Mouse (Mus musculus) midbrain, embryonic 10.5 days (tissue): ENCODE results near the gene Ndufb4. TPM values are rescaled to one million over a fixed set of nuclear protein-coding genes. Genes with fewer than 3 reads are reported as not detected.
A peak's percentile ranks its signal among the peaks of the same experiment; 100 is the strongest.
"Not testable (repeated sequence)": the region's sequence is repeated elsewhere in the genome, so short reads cannot be mapped to it uniquely, and the experiment has no call there.

ENCODE experiments used
- DNase-seq: peaks from one replicate; pipeline ENCODE4 v3.0.0-alpha.2; 2017; ENCODE audit warnings: low spot score
- H3K27ac ChIP-seq: fragments of 300-500 bp; sonication (generic); replicated peaks from 2 replicates; pipeline ENCODE4 v1.5.1; 2016; ENCODE audit warnings: mild to moderate bottlenecking
- H3K27me3 ChIP-seq: fragments of 300-500 bp; sonication (generic); 2 replicates; pipeline ENCODE4 v1.6.1; 2016; ENCODE audit warnings: low read depth, mild to moderate bottlenecking; ENCODE audit not compliant: poor library complexity, severe bottlenecking
- H3K36me3 ChIP-seq: fragments of 300-500 bp; sonication (generic); 2 replicates; pipeline ENCODE4 v1.6.1; 2016; ENCODE audit warnings: mild to moderate bottlenecking, moderate library complexity
- H3K4me1 ChIP-seq: fragments of 300-500 bp; sonication (generic); 2 replicates; pipeline ENCODE4 v1.6.1; 2016
- H3K4me3 ChIP-seq: fragments of 300-500 bp; sonication (generic); 2 replicates; pipeline ENCODE4 v1.5.1; 2016; ENCODE audit warnings: mild to moderate bottlenecking, moderate library complexity
- H3K9me3 ChIP-seq: fragments of 300-500 bp; sonication (generic); replicated peaks from 2 replicates; pipeline ENCODE4 v1.6.1; 2016; ENCODE audit warnings: mild to moderate bottlenecking
- WGBS: fragments of 180-500 bp; shearing (Covaris S2); methylation state at CpG from one replicate; pipeline ENCODE4 v1.1.7; 2016; 5-methylcytosine and 5-hydroxymethylcytosine counted together
- polyA plus RNA-seq: library from polyadenylated mRNA; unstranded; fragments of >200 nt; fragmentation: Nextera tagmentation; extraction: Ambion mirVana; gene quantifications from 2 replicates; pipeline ENCODE4 v1.2.1, GENCODE M21; 2016

Ndufb4 gene
- polyA plus RNA-seq, result 46.2 and 50.9 TPM in 2 replicates

DNA sequence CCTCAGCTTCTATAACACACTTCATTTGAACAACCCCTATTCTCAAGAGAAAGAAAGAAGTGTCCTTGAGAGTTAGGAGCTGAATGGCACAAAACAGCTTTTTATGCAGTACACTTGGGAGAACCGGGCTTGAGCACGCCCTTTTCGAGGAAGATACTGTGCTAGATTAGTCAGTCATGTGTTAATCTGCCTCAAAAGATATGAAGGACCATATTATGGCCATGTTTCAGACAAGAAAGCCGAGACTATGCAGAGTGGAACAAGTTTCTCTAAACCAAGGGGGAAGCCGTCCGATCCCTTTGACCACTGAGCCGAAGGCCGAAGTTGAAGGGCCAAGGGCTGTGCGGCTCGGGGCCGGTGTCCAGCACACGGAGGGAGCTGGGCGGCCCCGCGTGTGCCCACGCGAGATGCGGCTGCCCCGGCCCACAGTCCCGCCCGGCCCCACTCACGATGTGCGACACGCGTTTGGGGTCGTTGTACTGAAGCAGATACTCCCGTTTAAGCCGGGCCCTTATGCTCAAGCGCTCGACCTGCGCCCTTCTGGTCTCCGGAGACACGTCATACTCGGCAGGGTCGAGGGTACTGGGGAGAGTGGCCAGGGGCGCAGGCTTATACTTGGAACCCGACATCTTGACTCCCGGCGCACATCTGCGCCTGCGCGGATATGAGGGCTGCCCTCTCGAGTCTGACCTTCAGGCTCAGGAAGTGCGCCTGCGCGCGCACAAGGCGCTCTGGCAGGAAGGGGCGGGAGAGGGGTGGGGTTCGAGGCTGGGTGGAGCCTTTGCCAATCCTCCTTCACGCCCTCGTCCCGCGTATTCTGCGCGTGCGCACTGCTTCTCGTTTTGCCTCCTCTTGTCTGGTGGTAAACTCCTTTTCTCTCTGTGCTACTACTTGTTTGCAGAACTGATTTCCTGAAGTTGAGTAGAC, at the start of gene Ndufb4:
TSS of gene Ndufb4 (minus strand) at position 723 of the 927 bp plus-strand sequence.
- Histone ChIP-seq H3K27ac (peak within 1 kb of the TSS; percentile 94), H3K36me3 (peaks cover 13% of the 10 kb centered on the region), H3K27me3 (no peaks in the 10 kb centered on the region), H3K4me1 (peaks cover 38% of the 10 kb centered on the region), H3K4me3 (peak within 1 kb of the TSS; percentile 78), H3K9me3 (no peaks in the 10 kb centered on the region)
- DNase-seq, result peak; percentile 100
- WGBS, result under 1% methylated on average over 58 of the region's 58 CpGs

DNA sequence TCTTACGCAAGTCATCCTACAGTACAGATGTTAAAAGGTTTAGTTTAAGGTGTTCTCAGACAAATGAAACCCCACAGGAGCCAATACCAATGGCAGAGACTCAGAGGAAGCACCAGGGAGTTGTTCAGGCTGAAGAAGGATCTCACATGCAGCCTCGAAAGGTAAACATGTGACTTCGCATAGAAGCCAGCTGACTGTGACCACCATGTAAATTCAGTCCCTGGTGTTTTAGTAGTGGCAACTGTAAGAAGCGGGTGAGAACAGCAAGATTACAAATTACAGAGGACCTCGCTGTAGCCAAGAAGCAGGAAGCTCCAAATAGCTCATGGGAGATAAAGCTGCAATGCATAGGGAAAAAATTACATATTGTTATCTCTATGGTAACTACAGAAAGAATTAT, 49.6 kb upstream of the Ndufb4 start:
- H3K4me1 ChIP-seq, result peaks cover 9% of the 10 kb centered on the region
- H3K36me3 ChIP-seq, result no peaks in the 10 kb centered on the region
- H3K4me3 ChIP-seq, result no peak overlapping the region
- no peak for DNase-seq
- WGBS, result 93% methylated on average over 5 of the region's 5 CpGs
- H3K27me3 ChIP-seq, result no peaks in the 10 kb centered on the region
- H3K9me3 ChIP-seq, result peaks cover under 1% of the 10 kb centered on the region; the same call in 1 of the 2 replicates
- no peak overlapping the region for H3K27ac ChIP-seq

DNA sequence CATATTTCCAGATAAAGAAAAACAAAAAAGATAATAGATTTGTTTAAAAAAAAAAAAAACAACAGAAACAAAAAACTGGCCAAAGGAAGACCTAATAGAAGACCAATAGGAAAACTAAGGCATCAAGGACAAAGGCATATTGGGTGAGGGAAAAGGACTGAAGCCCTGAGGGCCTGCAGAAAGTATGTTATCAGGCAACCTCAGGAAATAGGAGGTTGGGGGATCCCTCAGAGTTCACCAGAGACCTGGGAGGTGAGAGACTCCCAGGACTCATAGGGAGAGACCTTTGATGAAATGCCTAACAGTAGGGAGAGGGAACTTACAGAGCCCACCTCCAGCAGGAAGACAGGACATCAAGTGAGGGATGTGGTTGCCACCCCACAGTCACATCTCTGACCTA, 45.8 kb upstream of the Ndufb4 start:
- not testable (repeated sequence) for H3K4me1 ChIP-seq, H3K36me3 ChIP-seq, H3K4me3 ChIP-seq, H3K9me3 ChIP-seq, H3K27me3 ChIP-seq, H3K27ac ChIP-seq, DNase-seq

DNA sequence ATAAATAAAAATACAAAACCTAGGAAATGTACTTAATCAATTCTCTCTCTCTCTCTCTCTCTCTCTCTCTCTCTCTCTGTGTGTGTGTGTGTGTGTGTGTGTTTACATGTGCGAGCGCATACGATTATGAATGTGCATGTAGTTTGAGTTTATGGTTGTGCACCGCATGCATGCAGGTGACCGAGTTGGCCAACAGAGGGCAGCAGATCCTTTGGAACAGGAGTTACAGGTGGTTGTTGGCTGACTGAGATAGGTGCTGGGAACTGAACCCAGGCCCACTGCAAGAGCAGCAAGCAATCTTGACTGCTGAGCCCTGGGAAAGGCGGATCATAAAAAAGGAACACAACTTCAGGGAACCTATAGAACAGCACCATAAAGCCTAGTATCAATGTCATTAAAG, 44.5 kb upstream of the Ndufb4 start:
- WGBS, result 96% methylated on average over 6 of the region's 6 CpGs
- no peak for DNase-seq
- H3K27me3 ChIP-seq, result no peaks in the 10 kb centered on the region
- no peaks in the 10 kb centered on the region for H3K36me3 ChIP-seq
- H3K27ac ChIP-seq, result no peak overlapping the region
- H3K4me1 ChIP-seq, result no peaks in the 10 kb centered on the region
- H3K4me3 ChIP-seq, result no peak overlapping the region
- H3K9me3 ChIP-seq, result peaks cover 3% of the 10 kb centered on the region; the same call in 1 of the 2 replicates

DNA sequence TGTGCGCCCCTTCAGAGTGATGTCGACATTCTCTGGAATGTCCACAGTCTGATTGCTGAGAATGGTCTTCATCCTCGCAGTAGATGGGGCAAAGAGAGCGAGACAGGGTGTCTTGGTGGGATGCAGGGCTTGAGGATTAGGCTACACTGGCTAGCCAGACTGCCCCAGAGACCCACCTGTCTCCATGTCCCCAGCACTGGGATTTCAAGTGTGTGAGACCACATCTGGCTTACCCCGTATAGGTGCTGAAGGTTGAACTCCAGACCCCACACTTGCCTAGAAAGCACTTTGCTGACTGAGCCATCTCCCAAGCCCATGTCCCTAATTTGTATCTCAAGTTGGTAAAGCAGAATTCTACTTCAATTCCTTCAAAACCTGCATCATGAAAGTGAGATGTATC, 43.0 kb upstream of the Ndufb4 start:
- no peaks in the 10 kb centered on the region for H3K27me3 ChIP-seq
- no peak for DNase-seq
- no peaks in the 10 kb centered on the region for H3K36me3 ChIP-seq
- H3K4me3 ChIP-seq, result no peak overlapping the region
- H3K27ac ChIP-seq, result no peak overlapping the region
- peaks cover 3% of the 10 kb centered on the region; the same call in 1 of the 2 replicates for H3K9me3 ChIP-seq
- H3K4me1 ChIP-seq, result no peaks in the 10 kb centered on the region
- WGBS, result 92% methylated on average over 5 of the region's 5 CpGs

DNA sequence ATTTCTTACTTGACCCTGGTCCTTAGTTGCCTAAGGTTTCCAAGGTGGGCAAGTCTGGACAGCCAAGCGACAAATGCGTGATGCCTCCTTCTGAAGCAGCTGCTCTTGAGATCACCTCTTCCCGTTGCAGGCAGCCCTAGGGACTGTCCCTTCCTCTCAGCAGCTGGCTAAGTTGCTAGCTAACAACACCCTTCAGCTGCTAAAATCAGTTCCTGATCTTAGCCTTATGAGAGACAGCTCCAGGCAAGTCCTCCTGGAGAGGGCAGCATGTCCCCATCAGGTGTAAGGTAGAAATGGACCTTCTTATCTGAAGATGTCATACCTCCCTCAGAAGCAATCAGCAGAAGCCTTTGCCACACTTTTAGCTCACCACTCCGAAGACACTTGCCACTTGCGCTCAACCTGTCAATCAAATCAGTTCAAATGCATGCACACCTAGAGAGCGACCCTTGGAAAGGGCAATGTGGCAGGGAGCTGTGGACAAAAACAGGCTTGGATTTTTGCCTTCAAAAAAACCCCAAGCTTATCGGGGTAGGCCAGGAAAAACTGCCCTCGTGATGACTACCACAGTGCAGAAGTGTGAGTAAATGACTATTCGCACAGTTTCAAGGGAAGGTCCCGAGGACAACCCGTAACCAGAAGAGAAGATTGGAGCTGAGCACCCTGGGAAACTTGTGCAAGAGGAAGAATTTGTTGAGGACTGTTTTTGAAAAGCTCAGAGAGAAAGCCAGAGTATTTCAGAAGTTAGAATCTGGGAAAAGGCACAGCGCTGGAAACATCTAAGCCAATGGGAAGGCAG, 36.9 kb upstream of the Ndufb4 start:
- H3K27me3 ChIP-seq, result no peaks in the 10 kb centered on the region
- WGBS, result 87% methylated on average over 12 of the region's 12 CpGs
- no peak for DNase-seq

DNA sequence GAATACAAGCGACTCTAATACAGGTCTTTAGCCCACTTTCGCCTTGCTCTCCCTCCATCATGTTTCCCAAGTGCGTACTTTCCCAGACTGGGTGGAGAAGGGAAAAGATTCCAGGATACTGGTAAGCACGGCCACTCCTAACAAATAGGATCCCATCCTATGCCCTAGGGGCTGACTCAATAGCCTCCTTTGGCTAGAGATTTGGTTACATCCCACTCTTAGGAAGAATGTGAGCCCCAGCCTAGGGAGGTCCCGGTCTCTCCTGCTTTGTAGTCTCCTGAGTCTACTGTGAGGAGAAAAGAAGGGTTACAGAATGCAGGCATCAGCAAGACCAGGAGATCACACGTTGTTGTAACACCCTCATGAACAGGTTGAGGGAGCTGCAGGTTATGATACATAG, 36.2 kb upstream of the Ndufb4 start:
- Histone ChIP-seq H3K27me3 (no peaks in the 10 kb centered on the region), H3K9me3 (no peaks in the 10 kb centered on the region), H3K36me3 (no peaks in the 10 kb centered on the region), H3K4me3 (no peak overlapping the region), H3K4me1 (peaks cover 25% of the 10 kb centered on the region), H3K27ac (no peak overlapping the region)
- 83% methylated on average over 6 of the region's 6 CpGs for WGBS
- no peak for DNase-seq

More for the DNA sequence above, 36.9 kb upstream of the Ndufb4 start:
- no peaks in the 10 kb centered on the region for H3K36me3 ChIP-seq
- no peak overlapping the region for H3K4me3 ChIP-seq
- H3K9me3 ChIP-seq, result no peaks in the 10 kb centered on the region
- peaks cover 18% of the 10 kb centered on the region for H3K4me1 ChIP-seq
- no peak overlapping the region for H3K27ac ChIP-seq

DNA sequence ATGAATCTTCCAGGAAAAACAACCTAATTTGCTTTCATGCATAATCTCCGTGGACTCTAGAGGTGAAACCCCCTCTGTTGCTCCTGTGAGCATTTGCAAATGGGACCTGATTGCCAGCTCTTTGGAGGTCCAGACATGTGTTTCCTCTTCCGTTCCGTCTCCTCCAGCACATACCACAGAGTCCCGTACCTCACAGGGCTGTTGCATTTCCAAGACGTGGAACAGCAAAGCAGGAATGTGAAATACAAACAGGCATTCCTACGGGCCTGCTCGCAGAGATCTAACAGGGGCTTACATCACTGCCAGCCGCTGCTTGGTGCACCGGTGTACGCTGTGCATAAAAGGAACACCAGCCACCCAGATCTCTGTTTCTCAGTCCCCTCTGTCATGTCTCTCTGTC, 35.7 kb upstream of the Ndufb4 start:
- WGBS, result 71% methylated on average over 10 of the region's 10 CpGs
- no peaks in the 10 kb centered on the region for H3K27me3 ChIP-seq
- peaks cover 30% of the 10 kb centered on the region for H3K4me1 ChIP-seq
- no peaks in the 10 kb centered on the region for H3K9me3 ChIP-seq
- H3K4me3 ChIP-seq, result no peak overlapping the region
- DNase-seq, result no peak
- no peak overlapping the region for H3K27ac ChIP-seq
- no peaks in the 10 kb centered on the region for H3K36me3 ChIP-seq

DNA sequence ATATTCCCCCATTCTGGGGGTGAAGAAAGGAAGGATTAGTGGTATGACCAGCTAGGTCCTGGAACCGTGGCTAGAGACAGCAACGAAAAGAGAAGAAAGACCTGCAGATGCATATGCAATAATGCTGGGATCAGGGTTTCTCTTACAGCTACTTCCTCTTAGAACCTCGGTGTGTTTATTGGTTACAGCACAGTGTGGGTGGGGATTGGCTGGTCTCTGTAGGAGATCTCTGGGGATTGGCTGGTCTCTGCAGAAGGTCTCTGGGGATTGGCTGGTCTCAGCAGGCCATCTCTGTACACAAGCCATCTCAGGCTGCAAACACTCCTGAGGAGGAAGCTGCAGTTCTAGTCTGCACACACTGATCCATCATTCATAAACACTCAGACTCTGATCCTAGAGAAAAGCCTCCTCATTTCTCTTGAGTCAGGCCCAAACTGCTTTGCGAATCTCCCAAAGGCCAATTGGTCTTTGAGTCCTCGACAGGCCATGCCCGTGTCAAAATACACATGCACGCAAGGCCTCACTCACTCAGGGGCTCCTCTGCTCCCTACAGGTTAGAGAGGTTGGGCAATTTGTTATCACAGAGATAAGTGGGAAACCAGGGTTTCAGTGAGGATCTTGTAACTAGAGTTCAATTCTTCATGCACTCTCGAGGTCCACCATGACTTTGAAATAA, 35.1 kb upstream of the Ndufb4 start:
- Histone ChIP-seq H3K9me3 (no peaks in the 10 kb centered on the region), H3K4me1 (peaks cover 34% of the 10 kb centered on the region), H3K27ac (no peak overlapping the region), H3K36me3 (no peaks in the 10 kb centered on the region), H3K27me3 (no peaks in the 10 kb centered on the region), H3K4me3 (no peak overlapping the region)
- no peak for DNase-seq
- WGBS, result 85% methylated on average over 8 of the region's 8 CpGs

DNA sequence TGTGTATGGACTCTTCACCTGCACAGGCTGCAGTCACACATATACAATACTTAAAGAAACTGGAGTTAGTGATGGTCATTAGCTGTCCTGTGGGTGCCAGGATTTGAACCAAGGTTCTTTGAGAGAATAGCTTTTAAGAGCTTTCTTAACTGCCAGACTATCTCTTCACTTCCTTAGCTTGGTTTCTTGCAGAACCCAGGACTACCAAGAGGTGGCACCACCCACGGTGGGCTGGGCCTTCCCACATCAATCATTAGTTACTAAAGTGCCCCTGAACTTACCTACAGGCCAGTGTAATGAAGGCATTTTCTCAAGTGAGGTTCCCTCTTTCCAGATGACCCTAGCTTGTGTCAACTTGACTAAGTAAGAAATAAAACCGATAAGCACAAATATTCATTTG, 33.9 kb upstream of the Ndufb4 start:
- Histone ChIP-seq H3K27ac (no peak overlapping the region; the same call in 1 of the 2 replicates), H3K4me3 (no peak overlapping the region), H3K36me3 (no peaks in the 10 kb centered on the region), H3K27me3 (no peaks in the 10 kb centered on the region), H3K9me3 (no peaks in the 10 kb centered on the region), H3K4me1 (peaks cover 46% of the 10 kb centered on the region)
- no peak for DNase-seq
- WGBS, result 70% methylated on average over 2 of the region's 2 CpGs

DNA sequence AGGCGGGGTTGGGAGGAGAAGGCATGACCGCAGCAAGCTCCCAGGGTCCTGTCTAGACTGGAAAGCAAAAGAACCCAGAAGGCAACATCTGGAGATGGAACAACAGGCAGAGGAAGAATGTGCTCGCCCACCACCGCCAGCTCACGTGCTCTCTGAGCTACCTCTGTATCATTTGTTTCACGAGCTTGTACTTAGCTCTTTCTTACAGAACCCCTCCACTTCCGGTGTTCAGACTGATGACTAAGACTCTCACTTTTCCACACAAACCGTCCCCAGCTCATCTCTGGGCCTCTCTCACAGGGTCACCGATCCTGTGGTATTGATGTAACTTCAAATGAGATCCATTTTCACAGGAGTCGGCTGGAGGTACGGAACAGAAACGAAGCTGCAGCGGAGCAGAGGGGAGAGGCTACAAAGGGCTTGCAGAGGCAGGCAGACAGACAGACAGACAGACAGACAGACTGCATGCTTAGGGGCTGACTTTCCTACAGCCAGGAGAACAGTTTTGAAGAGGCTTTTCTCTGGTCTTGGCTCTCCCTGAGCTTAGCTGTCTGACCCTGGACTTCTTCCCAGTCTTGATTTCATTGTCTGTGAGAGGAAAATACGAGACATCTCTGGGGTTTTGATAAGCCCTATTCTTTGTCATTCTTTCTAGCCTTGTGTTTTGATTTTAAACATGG, 33.2 kb upstream of the Ndufb4 start:
- DNase-seq, result no peak
- Histone ChIP-seq H3K9me3 (no peaks in the 10 kb centered on the region), H3K27me3 (no peaks in the 10 kb centered on the region), H3K27ac (peak overlapping the region; percentile 95; the same call in 1 of the 2 replicates), H3K4me3 (no peak overlapping the region), H3K36me3 (no peaks in the 10 kb centered on the region), H3K4me1 (peaks cover 53% of the 10 kb centered on the region)
- WGBS, result 82% methylated on average over 14 of the region's 14 CpGs

DNA sequence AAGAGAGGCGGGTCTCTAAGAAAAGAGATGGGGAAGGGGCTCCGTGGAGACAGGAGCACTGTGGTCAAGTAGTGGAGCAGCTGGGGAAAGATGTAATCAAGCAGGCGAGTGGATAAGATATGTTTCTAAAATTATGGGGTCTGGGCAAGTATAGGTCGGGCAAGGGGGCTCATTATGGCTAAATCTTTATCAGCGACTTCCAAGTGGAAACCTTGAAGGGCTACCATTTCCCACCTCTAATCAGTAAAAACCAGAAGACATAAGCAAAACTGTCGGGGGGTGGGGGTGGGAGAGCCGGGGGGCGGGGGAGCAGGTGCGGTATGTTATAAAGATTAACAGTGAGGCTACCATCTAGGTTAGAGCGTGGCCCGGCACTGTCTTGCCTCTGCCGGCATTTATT, 32.6 kb upstream of the Ndufb4 start:
- no peak for DNase-seq
- no peaks in the 10 kb centered on the region for H3K9me3 ChIP-seq
- no peak overlapping the region for H3K4me3 ChIP-seq
- no peaks in the 10 kb centered on the region for H3K36me3 ChIP-seq
- H3K4me1 ChIP-seq, result peaks cover 60% of the 10 kb centered on the region
- WGBS, result 86% methylated on average over 12 of the region's 12 CpGs
- no peaks in the 10 kb centered on the region for H3K27me3 ChIP-seq
- H3K27ac ChIP-seq, result peak overlapping the region; percentile 95
